Mouse (Mus musculus): Measurements from ENCODE around the gene Nxt2. TPM values are rescaled to one million over a fixed set of nuclear protein-coding genes. Genes with fewer than 3 reads are reported as not detected.
"Not testable (repeated sequence)": the region's sequence is repeated elsewhere in the genome, so short reads cannot be mapped to it uniquely, and the experiment has no call there.

Nxt2 gene
- polyA plus RNA-seq, 1 experiment from 2014 or later = 20.4 TPM

- H3K4me2 ChIP-seq (replicated peaks) = peak overlapping the region; percentile 51
- H3K9me3 ChIP-seq (ENCODE audit: control insufficient read depth, low read length) = no peaks in the 10 kb centered on the region
- 31% methylated on average over 15 of the region's 15 CpGs for WGBS
- no peaks in the 10 kb centered on the region for H3K36me3 ChIP-seq (replicated peaks; ENCODE audit: control insufficient read depth, insufficient read depth)
- H3K4me1 ChIP-seq (replicated peaks; ENCODE audit: control insufficient read depth, insufficient read depth, low read length) = no peaks in the 10 kb centered on the region
- ATAC-seq (ENCODE audit: low FRiP score) (peak; percentile 28; the same call in 1 of the 2 replicates), DNase-seq (ENCODE audit: low spot score) (peak; percentile 35)
- H3K27me3 ChIP-seq (ENCODE audit: control insufficient read depth, insufficient read depth, low read length) = no peaks in the 10 kb centered on the region
- H3K9ac ChIP-seq = no peak overlapping the region
- peak overlapping the region; percentile 48 for H3K4me3 ChIP-seq (replicated peaks; ENCODE audit: low read length)
- H3K27ac ChIP-seq = 0 out of 2 replicates have a peak overlapping the region, but pooled peaks have one; percentile 83
Observed at GRCm38 (mm10) chrX:142227398-142228054, 956 bp downstream of the Nxt2 start.

DNA sequence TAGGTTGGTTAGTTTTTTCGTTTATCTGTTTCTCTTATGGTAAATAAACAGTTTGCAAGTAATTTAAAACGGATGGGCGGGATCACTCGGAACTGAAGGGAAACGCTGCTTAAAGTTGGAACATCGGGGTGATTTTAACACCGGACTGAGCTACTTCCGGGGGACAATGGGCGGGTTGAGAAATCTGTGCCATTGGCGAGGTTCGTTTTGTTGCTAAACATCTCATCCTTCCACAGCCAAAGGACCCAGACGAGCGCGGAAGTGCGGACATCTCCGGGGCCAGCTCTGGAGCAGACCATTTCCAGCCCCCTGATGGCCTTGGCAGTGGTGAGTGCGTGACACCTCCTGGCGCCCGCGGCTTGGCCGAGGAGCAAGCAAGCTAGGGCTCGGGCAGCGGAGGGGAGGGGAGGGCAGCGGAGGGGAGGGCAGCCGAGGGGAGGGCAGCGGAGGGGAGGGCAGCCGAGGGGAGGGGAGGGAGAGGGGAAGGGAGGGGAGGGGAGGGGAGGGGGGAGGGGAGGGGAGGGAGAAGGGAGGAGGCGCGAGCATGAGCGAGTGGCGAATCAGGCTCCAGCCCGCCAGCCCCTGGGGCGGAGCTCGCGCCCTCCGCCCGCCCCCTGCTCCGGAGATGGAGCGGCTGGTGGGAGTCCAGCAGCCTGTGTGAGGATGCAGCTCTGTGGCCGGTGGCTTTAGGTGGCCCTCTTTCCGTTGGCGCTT is 1.6 kb downstream of the Nxt2 start:
- Histone ChIP-seq H3K27ac (peak overlapping the region; percentile 83), H3K9me3 (ENCODE audit: control insufficient read depth, low read length) (no peaks in the 10 kb centered on the region), H3K9ac (peak overlapping the region; percentile 61), H3K4me1 (replicated peaks; ENCODE audit: control insufficient read depth, insufficient read depth, low read length) (no peaks in the 10 kb centered on the region), H3K36me3 (replicated peaks; ENCODE audit: control insufficient read depth, insufficient read depth) (no peaks in the 10 kb centered on the region), H3K4me3 (replicated peaks; ENCODE audit: low read length) (peak overlapping the region; percentile 48), H3K27me3 (ENCODE audit: control insufficient read depth, insufficient read depth, low read length) (no peaks in the 10 kb centered on the region), H3K4me2 (replicated peaks) (peak overlapping the region; percentile 51)
- WGBS = 21% methylated on average over 26 of the region's 42 CpGs
- DNase-seq (ENCODE audit: low spot score) (peak; percentile 69), ATAC-seq (ENCODE audit: low FRiP score) (peak; percentile 98)

- Histone ChIP-seq H3K9ac (peak overlapping the region; percentile 46; the same call in 1 of the 2 replicates), H3K4me3 (replicated peaks; ENCODE audit: low read length) (peak overlapping the region; percentile 48), H3K4me2 (replicated peaks) (peak overlapping the region; percentile 46), H3K36me3 (replicated peaks; ENCODE audit: control insufficient read depth, insufficient read depth) (no peaks in the 10 kb centered on the region), H3K27me3 (ENCODE audit: control insufficient read depth, insufficient read depth, low read length) (no peaks in the 10 kb centered on the region), H3K27ac (no peak overlapping the region), H3K9me3 (ENCODE audit: control insufficient read depth, low read length) (no peaks in the 10 kb centered on the region), H3K4me1 (replicated peaks; ENCODE audit: control insufficient read depth, insufficient read depth, low read length) (no peaks in the 10 kb centered on the region)
- WGBS = 34% methylated on average over 7 of the region's 7 CpGs
- no peak for DNase-seq (ENCODE audit: low spot score)
- ATAC-seq (ENCODE audit: low FRiP score) = peak; percentile 57; the same call in 1 of the 2 replicates
Observed at GRCm38 (mm10) chrX:142228769-142229158, 2.2 kb downstream of the Nxt2 start.

- H3K36me3 ChIP-seq (replicated peaks; ENCODE audit: control insufficient read depth, insufficient read depth); H3K27ac ChIP-seq; H3K27me3 ChIP-seq (ENCODE audit: control insufficient read depth, insufficient read depth, low read length); DNase-seq (ENCODE audit: low spot score); ATAC-seq (ENCODE audit: low FRiP score); H3K9ac ChIP-seq; H3K4me3 ChIP-seq (replicated peaks; ENCODE audit: low read length); H3K4me1 ChIP-seq (replicated peaks; ENCODE audit: control insufficient read depth, insufficient read depth, low read length); H3K4me2 ChIP-seq (replicated peaks); H3K9me3 ChIP-seq (ENCODE audit: control insufficient read depth, low read length): not testable (repeated sequence)
- 80% methylated on average over 1 of the region's 1 CpGs for WGBS
Observed at GRCm38 (mm10) chrX:142236146-142236545, 9.6 kb downstream of the Nxt2 start.

- no peaks in the 10 kb centered on the region for H3K27me3 ChIP-seq (ENCODE audit: control insufficient read depth, insufficient read depth, low read length)
- ATAC-seq (ENCODE audit: low FRiP score) (no peak), DNase-seq (ENCODE audit: low spot score) (no peak)
- no peaks in the 10 kb centered on the region for H3K36me3 ChIP-seq (replicated peaks; ENCODE audit: control insufficient read depth, insufficient read depth)
- WGBS = 43% methylated on average over 2 of the region's 2 CpGs
- H3K9ac ChIP-seq = no peak overlapping the region
- H3K9me3 ChIP-seq (ENCODE audit: control insufficient read depth, low read length) = no peaks in the 10 kb centered on the region
- H3K4me2 ChIP-seq (replicated peaks) = no peak overlapping the region
- no peak overlapping the region for H3K27ac ChIP-seq
- H3K4me1 ChIP-seq (replicated peaks; ENCODE audit: control insufficient read depth, insufficient read depth, low read length) = no peaks in the 10 kb centered on the region
- H3K4me3 ChIP-seq (replicated peaks; ENCODE audit: low read length) = no peak overlapping the region
Observed at GRCm38 (mm10) chrX:142237101-142237500, 10.5 kb downstream of the Nxt2 start.

- Histone ChIP-seq H3K4me3 (replicated peaks; ENCODE audit: low read length) (no peak overlapping the region), H3K27ac (no peak overlapping the region), H3K27me3 (ENCODE audit: control insufficient read depth, insufficient read depth, low read length) (no peaks in the 10 kb centered on the region), H3K4me2 (replicated peaks) (no peak overlapping the region), H3K9ac (no peak overlapping the region), H3K4me1 (replicated peaks; ENCODE audit: control insufficient read depth, insufficient read depth, low read length) (no peaks in the 10 kb centered on the region), H3K9me3 (ENCODE audit: control insufficient read depth, low read length) (no peaks in the 10 kb centered on the region), H3K36me3 (replicated peaks; ENCODE audit: control insufficient read depth, insufficient read depth) (no peaks in the 10 kb centered on the region)
- ATAC-seq (ENCODE audit: low FRiP score) (no peak), DNase-seq (ENCODE audit: low spot score) (no peak)
- WGBS = 70% methylated on average over 5 of the region's 5 CpGs
Observed at GRCm38 (mm10) chrX:142245682-142246327, 19.2 kb downstream of the Nxt2 start.

- WGBS = 88% methylated on average over 7 of the region's 7 CpGs
- Histone ChIP-seq H3K4me2 (replicated peaks) (no peak overlapping the region), H3K9ac (no peak overlapping the region), H3K27ac (no peak overlapping the region), H3K27me3 (ENCODE audit: control insufficient read depth, insufficient read depth, low read length) (0 out of 2 replicates have a peak, but pooled peaks cover 3% of the 10 kb centered on the region), H3K4me1 (replicated peaks; ENCODE audit: control insufficient read depth, insufficient read depth, low read length) (no peaks in the 10 kb centered on the region), H3K4me3 (replicated peaks; ENCODE audit: low read length) (no peak overlapping the region), H3K9me3 (ENCODE audit: control insufficient read depth, low read length) (no peaks in the 10 kb centered on the region), H3K36me3 (replicated peaks; ENCODE audit: control insufficient read depth, insufficient read depth) (no peaks in the 10 kb centered on the region)
- ATAC-seq (ENCODE audit: low FRiP score) (no peak), DNase-seq (ENCODE audit: low spot score) (no peak)
Observed at GRCm38 (mm10) chrX:142250008-142250736, 23.6 kb downstream of the Nxt2 start.

DNA sequence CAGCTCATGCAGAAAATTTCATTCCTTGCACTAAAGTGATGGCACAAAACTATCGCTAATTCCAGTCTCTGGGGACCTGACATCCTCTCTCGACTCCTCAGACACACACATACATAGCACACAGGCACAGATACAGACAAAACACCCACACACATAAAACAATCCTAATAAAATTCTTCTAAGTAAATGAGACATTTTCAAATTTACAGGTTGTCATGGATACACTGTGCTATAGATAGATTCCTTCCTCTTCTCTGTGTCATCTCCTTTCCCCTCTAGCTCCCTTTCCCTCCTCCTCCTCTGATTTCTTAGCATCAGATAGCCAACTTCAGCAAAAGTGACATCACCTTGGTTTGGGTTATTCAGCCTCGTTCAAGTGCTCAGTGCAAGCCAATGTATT is 49.5 kb downstream of the Nxt2 start:
- no peak overlapping the region for H3K4me2 ChIP-seq (replicated peaks)
- H3K9me3 ChIP-seq (ENCODE audit: control insufficient read depth, low read length) = no peaks in the 10 kb centered on the region
- 76% methylated on average over 3 of the region's 3 CpGs for WGBS
- H3K36me3 ChIP-seq (replicated peaks; ENCODE audit: control insufficient read depth, insufficient read depth) = no peaks in the 10 kb centered on the region
- no peaks in the 10 kb centered on the region for H3K4me1 ChIP-seq (replicated peaks; ENCODE audit: control insufficient read depth, insufficient read depth, low read length)
- no peak for ATAC-seq (ENCODE audit: low FRiP score)
- no peak overlapping the region for H3K9ac ChIP-seq
- no peak overlapping the region for H3K27ac ChIP-seq
- DNase-seq (ENCODE audit: low spot score) = no peak
- 0 out of 2 replicates have a peak, but pooled peaks cover 3% of the 10 kb centered on the region for H3K27me3 ChIP-seq (ENCODE audit: control insufficient read depth, insufficient read depth, low read length)
- no peak overlapping the region for H3K4me3 ChIP-seq (replicated peaks; ENCODE audit: low read length)

DNA sequence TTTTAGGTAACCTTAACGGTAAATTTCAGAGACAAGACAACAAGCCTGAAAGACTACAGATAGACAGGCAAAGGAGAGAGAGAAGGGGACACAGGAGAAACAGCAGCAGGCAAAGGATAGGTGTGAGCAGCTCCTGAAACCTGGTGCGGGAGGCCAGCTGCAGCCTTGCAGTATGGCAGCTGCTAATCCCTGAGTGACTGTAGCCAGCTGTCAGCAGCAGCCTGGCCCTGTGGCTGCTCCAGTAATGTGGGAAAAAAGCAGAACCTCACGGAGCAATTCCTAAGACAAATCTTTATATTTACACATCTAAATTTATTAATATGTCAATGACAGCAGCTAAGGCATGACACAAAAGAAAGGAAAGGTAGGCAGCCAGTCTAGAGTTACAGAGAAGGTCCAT is 50.0 kb downstream of the Nxt2 start:
- Histone ChIP-seq H3K4me3 (replicated peaks; ENCODE audit: low read length) (no peak overlapping the region), H3K4me1 (replicated peaks; ENCODE audit: control insufficient read depth, insufficient read depth, low read length) (no peaks in the 10 kb centered on the region), H3K9ac (no peak overlapping the region), H3K9me3 (ENCODE audit: control insufficient read depth, low read length) (no peaks in the 10 kb centered on the region), H3K4me2 (replicated peaks) (no peak overlapping the region), H3K27me3 (ENCODE audit: control insufficient read depth, insufficient read depth, low read length) (peaks cover 2% of the 10 kb centered on the region; the same call in 1 of the 2 replicates), H3K36me3 (replicated peaks; ENCODE audit: control insufficient read depth, insufficient read depth) (no peaks in the 10 kb centered on the region), H3K27ac (no peak overlapping the region)
- no peak for ATAC-seq (ENCODE audit: low FRiP score)
- WGBS = 70% methylated on average over 3 of the region's 3 CpGs
- DNase-seq (ENCODE audit: low spot score) = no peak

All from hindbrain, embryonic 14.5 days (tissue).